Mouse (Mus musculus) erythroblast, embryonic 14.5 days (primary cell): Measurements from ENCODE around the gene Pla2g12b. TPM values are rescaled to one million over a fixed set of nuclear protein-coding genes. Genes with fewer than 3 reads are reported as not detected.

Experiments
- H3K27me3 ChIP-seq: 2 replicates; pipeline ENCODE4 v1.6.1; 2012; ENCODE audit warnings: inconsistent platforms; ENCODE audit not compliant: control insufficient read depth
- H3K36me3 ChIP-seq: 2 replicates; pipeline ENCODE4 v1.6.1; 2012; ENCODE audit warnings: mild to moderate bottlenecking, inconsistent platforms; ENCODE audit not compliant: control insufficient read depth
- H3K4me1 ChIP-seq: 2 replicates; pipeline ENCODE4 v1.6.1; 2012; ENCODE audit warnings: inconsistent platforms; ENCODE audit not compliant: control insufficient read depth
- H3K4me3 ChIP-seq: replicated peaks from 2 replicates; pipeline ENCODE3; 2012; ENCODE audit warnings: moderate library complexity, mild to moderate bottlenecking, inconsistent platforms
- H3K9me3 ChIP-seq: 2 replicates; pipeline ENCODE4 v1.6.1; 2012; ENCODE audit warnings: low read length, inconsistent platforms, mixed read lengths; ENCODE audit not compliant: control insufficient read depth
- GATA1 ChIP-seq: IDR thresholded peaks from 2 replicates; pipeline ENCODE4 v1.6.1; 2012; ENCODE audit warnings: low read length, inconsistent platforms, mixed read lengths
- TAL1 ChIP-seq: IDR thresholded peaks from 3 replicates; pipeline ENCODE4 v1.6.1; 2012; ENCODE audit warnings: low read length, inconsistent platforms, mixed read lengths
- polyA plus RNA-seq: library from polyadenylated mRNA; stranded (reverse); fragments of >175 nt; gene quantifications from 2 replicates; pipeline ENCODE4 v1.2.3, GENCODE M21; 2012

The Pla2g12b gene
- polyA plus RNA-seq, 1 experiment: not detected

- TF ChIP-seq TAL1 (no peak), GATA1 (no peak)
- Histone ChIP-seq H3K9me3 (no peaks in the 10 kb centered on the region), H3K36me3 (0 out of 2 replicates have a peak, but pooled peaks cover 2% of the 10 kb centered on the region), H3K4me1 (no peaks in the 10 kb centered on the region), H3K4me3 (no peak overlapping the region), H3K27me3 (no peaks in the 10 kb centered on the region)
These were observed 43.5 kb downstream of the Pla2g12b start for GRCm38 (mm10) chr10:59446911-59447437.

DNA sequence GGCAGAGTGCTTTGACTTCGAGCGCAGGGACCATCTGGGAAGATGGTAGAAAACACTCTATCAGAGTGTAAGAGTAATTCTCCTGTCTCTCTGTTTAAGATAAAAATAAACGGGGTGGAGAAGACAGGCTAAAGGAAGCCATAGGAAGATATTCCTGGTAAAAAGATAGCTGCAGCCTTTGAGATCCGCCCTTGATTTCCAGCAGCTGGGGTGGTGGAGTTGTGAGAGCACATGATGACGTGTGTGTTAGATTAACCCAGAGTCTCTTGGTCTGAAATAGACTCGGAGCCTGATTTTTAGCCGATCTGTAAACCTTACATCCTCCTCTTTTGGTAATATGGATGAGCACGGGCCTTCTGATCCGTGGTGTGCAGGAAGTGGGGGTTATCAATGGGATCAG lies 44.1 kb downstream of the Pla2g12b start:
- Histone ChIP-seq H3K36me3 (0 out of 2 replicates have a peak, but pooled peaks cover 2% of the 10 kb centered on the region), H3K4me1 (no peaks in the 10 kb centered on the region), H3K4me3 (no peak overlapping the region), H3K27me3 (no peaks in the 10 kb centered on the region), H3K9me3 (no peaks in the 10 kb centered on the region)
- TF ChIP-seq TAL1: no peak
- TF ChIP-seq GATA1: no peak

- H3K27me3 ChIP-seq: no peaks in the 10 kb centered on the region
- H3K4me3 ChIP-seq: no peak overlapping the region
- no peak for TF ChIP-seq TAL1
- TF ChIP-seq GATA1: no peak
- no peaks in the 10 kb centered on the region for H3K9me3 ChIP-seq
- H3K4me1 ChIP-seq: no peaks in the 10 kb centered on the region
- peaks cover 4% of the 10 kb centered on the region; the same call in 1 of the 2 replicates for H3K36me3 ChIP-seq
These were observed 48.4 kb downstream of the Pla2g12b start for GRCm38 (mm10) chr10:59451839-59452238.

DNA sequence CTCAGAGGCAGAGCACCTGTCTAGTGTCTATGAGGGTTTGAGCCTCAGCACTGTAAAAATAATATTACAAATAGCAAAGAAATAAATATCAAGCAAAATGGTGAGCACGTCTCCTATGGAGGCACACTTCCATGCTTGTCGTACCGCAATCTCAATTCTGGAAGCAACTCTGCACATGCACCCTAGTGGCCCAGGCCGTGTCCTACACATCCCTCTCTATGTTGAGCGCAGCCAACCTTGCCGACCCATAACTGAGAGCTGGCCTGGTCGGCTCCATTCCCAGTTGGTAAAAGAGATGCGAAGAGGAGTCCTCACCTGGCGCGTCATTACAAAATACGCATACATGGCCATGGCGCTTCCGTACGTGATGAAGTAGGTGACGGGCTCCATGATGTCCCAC lies 51.2 kb downstream of the Pla2g12b start:
- Histone ChIP-seq H3K36me3 (peaks cover 4% of the 10 kb centered on the region; the same call in 1 of the 2 replicates), H3K9me3 (no peaks in the 10 kb centered on the region), H3K4me3 (no peak overlapping the region), H3K4me1 (no peaks in the 10 kb centered on the region), H3K27me3 (no peaks in the 10 kb centered on the region)
- TF ChIP-seq GATA1: no peak
- no peak for TF ChIP-seq TAL1

GRCm38 (mm10) chr10:59459767-59460166 lies 56.3 kb downstream of the Pla2g12b start:
- no peak overlapping the region for H3K4me3 ChIP-seq
- H3K27me3 ChIP-seq: no peaks in the 10 kb centered on the region
- no peaks in the 10 kb centered on the region for H3K4me1 ChIP-seq
- H3K36me3 ChIP-seq: 0 out of 2 replicates have a peak, but pooled peaks cover under 1% of the 10 kb centered on the region
- no peak for TF ChIP-seq TAL1
- TF ChIP-seq GATA1: no peak
- H3K9me3 ChIP-seq: no peaks in the 10 kb centered on the region

- Histone ChIP-seq H3K4me1 (no peaks in the 10 kb centered on the region), H3K9me3 (no peaks in the 10 kb centered on the region), H3K27me3 (no peaks in the 10 kb centered on the region), H3K36me3 (no peaks in the 10 kb centered on the region), H3K4me3 (no peak overlapping the region)
- TF ChIP-seq GATA1 (no peak), TAL1 (no peak)
These were observed 58.8 kb downstream of the Pla2g12b start for GRCm38 (mm10) chr10:59462307-59462706.

- H3K9me3 ChIP-seq: no peaks in the 10 kb centered on the region
- no peaks in the 10 kb centered on the region for H3K27me3 ChIP-seq
- no peak overlapping the region for H3K4me3 ChIP-seq
- no peaks in the 10 kb centered on the region for H3K4me1 ChIP-seq
- H3K36me3 ChIP-seq: no peaks in the 10 kb centered on the region
- TF ChIP-seq GATA1 (no peak), TAL1 (no peak)
These were observed 62.1 kb downstream of the Pla2g12b start for GRCm38 (mm10) chr10:59465546-59465945.

DNA sequence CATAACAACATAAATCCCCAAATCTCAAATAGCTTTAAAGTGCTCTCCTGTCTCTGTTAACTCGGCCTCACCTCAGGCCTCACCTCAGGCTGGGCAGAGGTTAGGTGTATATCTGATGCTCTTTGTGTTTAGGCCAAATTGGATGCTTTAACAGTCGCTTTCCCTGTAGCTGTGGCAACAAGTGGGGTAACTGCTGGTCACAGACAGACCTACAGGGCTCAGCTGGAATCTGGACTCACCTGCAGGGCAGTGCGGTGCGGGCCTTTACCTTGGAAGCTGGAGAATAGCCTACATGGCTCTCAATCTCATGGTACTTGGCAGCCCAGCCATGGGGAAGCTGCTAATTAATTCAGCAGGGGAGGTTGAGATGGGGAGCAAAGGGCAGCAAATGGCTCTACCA lies 63.2 kb downstream of the Pla2g12b start:
- Histone ChIP-seq H3K4me3 (no peak overlapping the region), H3K9me3 (no peaks in the 10 kb centered on the region), H3K27me3 (no peaks in the 10 kb centered on the region), H3K4me1 (no peaks in the 10 kb centered on the region), H3K36me3 (no peaks in the 10 kb centered on the region)
- no peak for TF ChIP-seq GATA1
- no peak for TF ChIP-seq TAL1

- Histone ChIP-seq H3K36me3 (no peaks in the 10 kb centered on the region), H3K4me3 (no peak overlapping the region), H3K9me3 (no peaks in the 10 kb centered on the region), H3K27me3 (no peaks in the 10 kb centered on the region), H3K4me1 (no peaks in the 10 kb centered on the region)
- no peak for TF ChIP-seq GATA1
- TF ChIP-seq TAL1: no peak
These were observed 63.8 kb downstream of the Pla2g12b start for GRCm38 (mm10) chr10:59467297-59467696.

DNA sequence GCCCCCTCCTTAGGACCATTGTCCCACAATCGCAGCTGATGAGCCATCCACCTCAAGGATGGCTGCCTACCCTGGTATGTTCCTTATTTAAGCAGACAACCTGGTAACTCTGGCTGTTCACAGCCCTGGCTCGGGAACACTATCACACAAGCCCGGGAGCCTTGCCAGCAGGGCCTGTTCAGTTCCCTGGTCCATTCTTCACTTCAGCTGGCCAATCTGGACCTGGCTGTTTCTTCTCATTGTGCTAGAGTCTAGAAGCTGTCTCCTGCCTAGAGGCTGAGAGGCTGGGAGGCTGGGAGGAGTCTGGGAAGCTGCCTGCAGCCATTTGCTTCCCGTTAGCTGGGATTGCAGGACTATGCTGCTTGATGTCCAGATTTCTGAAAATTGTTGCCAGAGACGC lies 67.0 kb downstream of the Pla2g12b start:
- Histone ChIP-seq H3K4me3 (no peak overlapping the region), H3K9me3 (no peaks in the 10 kb centered on the region), H3K4me1 (no peaks in the 10 kb centered on the region), H3K36me3 (no peaks in the 10 kb centered on the region), H3K27me3 (no peaks in the 10 kb centered on the region)
- no peak for TF ChIP-seq TAL1
- TF ChIP-seq GATA1: no peak

Other genes with a start within 250 kb of the Pla2g12b start
- gene Sept10, start 181.8 kb upstream of the Pla2g12b start, polyA plus RNA-seq: not detected in 2 replicates
- 0.01 TPM in 1 of 2 replicates, not detected in the other for gene Sowahc, start 181.7 kb upstream of the Pla2g12b start, polyA plus RNA-seq
- 0.13 and 0.25 TPM in 2 replicates for gene P4ha1, start 80.4 kb upstream of the Pla2g12b start, polyA plus RNA-seq
- 0.04 and 0.09 TPM in 2 replicates for gene Gm10273, start 8.0 kb upstream of the Pla2g12b start, polyA plus RNA-seq
- 0.08 and 0.09 TPM in 2 replicates for gene Oit3, start 38.1 kb downstream of the Pla2g12b start, polyA plus RNA-seq
- not detected in 2 replicates for gene Gm10322, start 212.4 kb downstream of the Pla2g12b start, polyA plus RNA-seq
- gene Mcu, start 213.0 kb downstream of the Pla2g12b start, polyA plus RNA-seq: 0.36 and 0.67 TPM in 2 replicates